Mouse (Mus musculus) limb, embryonic 11.5 days (tissue): ENCODE results near the gene Dok1. TPM values are rescaled to one million over a fixed set of nuclear protein-coding genes. Genes with fewer than 3 reads are reported as not detected.
A peak's percentile ranks its signal among the peaks of the same experiment; 100 is the strongest.

ENCODE experiments used
- ATAC-seq: fragments of 200-750 bp; cut with Nextera tagmentation; 2 replicates; pipeline ENCODE4 v1.8.0; 2017; ENCODE audit warnings: low read depth; ENCODE audit not compliant: insufficient number of reproducible peaks, low FRiP score, low TSS enrichment
- DNase-seq: peaks from one replicate; pipeline ENCODE4 v3.0.0-alpha.2; 2015; ENCODE audit warnings: low spot score
- H3K27ac ChIP-seq: fragments of 300-500 bp; sonication (generic); replicated peaks from 2 replicates; pipeline ENCODE4 v1.5.1; 2014; ENCODE audit warnings: low read depth, mild to moderate bottlenecking, low read length
- H3K27me3 ChIP-seq: fragments of 300-500 bp; sonication (generic); 2 replicates; pipeline ENCODE4 v1.6.1; 2014; ENCODE audit warnings: mild to moderate bottlenecking, low read length, mixed read lengths; ENCODE audit not compliant: control insufficient read depth, insufficient read depth
- H3K36me3 ChIP-seq: fragments of 300-500 bp; sonication (generic); 2 replicates; pipeline ENCODE4 v1.6.1; 2014; ENCODE audit warnings: mild to moderate bottlenecking, low read length, moderate library complexity, mixed read lengths; ENCODE audit not compliant: control insufficient read depth, insufficient read depth
- H3K4me1 ChIP-seq: fragments of 300-500 bp; sonication (generic); 2 replicates; pipeline ENCODE4 v1.6.1; 2014; ENCODE audit warnings: low read length, mixed read lengths; ENCODE audit not compliant: control insufficient read depth, insufficient read depth
- H3K4me2 ChIP-seq: fragments of 300-500 bp; sonication (generic); 2 replicates; pipeline ENCODE4 v1.6.1; 2014; ENCODE audit warnings: low read depth, mild to moderate bottlenecking, moderate library complexity; ENCODE audit not compliant: severe bottlenecking
- H3K4me3 ChIP-seq: fragments of 300-500 bp; sonication (generic); 2 replicates; pipeline ENCODE4 v1.5.1; 2014; ENCODE audit warnings: low read depth, low read length
- H3K9ac ChIP-seq: fragments of 300-500 bp; sonication (generic); 2 replicates; pipeline ENCODE4 v1.6.1; 2014; ENCODE audit warnings: mild to moderate bottlenecking, low read length
- H3K9me3 ChIP-seq: fragments of 300-500 bp; sonication (generic); 2 replicates; pipeline ENCODE4 v1.6.1; 2016; ENCODE audit warnings: low read length; ENCODE audit not compliant: control insufficient read depth
- WGBS: fragments of 180-500 bp; shearing (Covaris S2); extraction: QIAGEN DNeasy Blood & Tissue Kit; methylation state at CpG from one replicate; pipeline ENCODE4 v1.1.7; 2014; 5-methylcytosine and 5-hydroxymethylcytosine counted together
- polyA plus RNA-seq: library from polyadenylated mRNA; unstranded; fragments of >200 nt; fragmentation: Nextera tagmentation; extraction: Ambion mirVana; gene quantifications from 2 replicates; pipeline ENCODE4 v1.2.1, GENCODE M21; 2014

The Dok1 gene
- polyA plus RNA-seq, 1 experiment from 2014 or later, result 7.3 TPM

DNA sequence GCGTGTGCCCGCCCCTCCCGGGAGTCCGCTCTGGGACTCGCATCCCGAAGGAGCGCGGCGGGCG is 36.8 kb upstream of the Dok1 start, which contains the start of gene Tlx2:
Gene Tlx2, minus strand, starts transcription at position 47 of the 64 bp plus-strand sequence.
- Histone ChIP-seq H3K4me1 (peaks cover 19% of the 10 kb centered on the region), H3K4me3 (peak within 1 kb of the TSS; percentile 27), H3K9me3 (no peaks in the 10 kb centered on the region), H3K27me3 (peaks cover 93% of the 10 kb centered on the region), H3K9ac (no peak within 1 kb of the TSS), H3K36me3 (no peaks in the 10 kb centered on the region), H3K27ac (no peak within 1 kb of the TSS), H3K4me2 (peak within 1 kb of the TSS; percentile 39)
- DNase-seq, result no peak
- no peak for ATAC-seq
- 1% methylated on average over 10 of the region's 10 CpGs for WGBS

DNA sequence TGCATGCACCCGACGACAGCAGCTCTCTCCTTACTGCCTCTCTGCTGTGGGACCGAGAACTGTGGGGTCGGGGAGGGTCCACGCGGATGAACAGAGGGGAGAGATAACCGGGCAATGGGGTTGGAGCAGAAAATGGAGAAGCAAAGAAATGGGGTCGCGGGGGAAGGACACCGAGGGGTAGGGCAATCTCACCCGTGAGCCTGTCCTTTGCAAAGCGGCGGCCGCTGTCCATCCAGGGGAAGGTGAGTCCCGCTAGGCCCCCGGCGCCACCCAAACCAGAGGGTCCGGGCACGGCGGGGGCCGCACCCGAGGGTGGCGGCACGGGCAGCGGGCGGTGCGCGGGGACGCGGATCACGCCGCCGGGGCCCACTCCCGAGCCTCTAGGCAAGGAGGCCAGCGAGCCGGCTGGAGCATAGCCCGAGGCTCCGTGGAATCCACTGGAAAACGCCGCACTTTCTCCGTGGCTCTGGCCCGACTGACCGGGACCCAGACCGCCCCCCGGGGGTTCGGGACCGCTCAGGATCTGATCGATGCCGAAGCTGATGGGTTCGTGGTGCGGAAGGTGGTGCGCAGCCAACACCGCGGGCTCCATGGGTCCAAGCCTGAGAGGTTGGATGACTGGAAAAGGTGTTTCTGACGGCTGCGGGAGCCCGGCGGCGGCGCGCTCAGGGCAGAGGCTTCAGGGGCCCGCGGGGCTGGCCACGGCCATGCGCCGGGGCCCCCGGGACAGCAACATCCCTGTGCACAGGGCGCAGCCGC is 36.4 kb upstream of the Dok1 start:
- H3K9ac ChIP-seq, result no peak overlapping the region
- WGBS, result 1% methylated on average over 66 of the region's 69 CpGs

GRCm38 (mm10) chr6:83068706-83069487 is 35.6 kb upstream of the Dok1 start:
- DNase-seq (peak; percentile 55), ATAC-seq (no peak)
- Histone ChIP-seq H3K9me3 (no peaks in the 10 kb centered on the region), H3K27ac (no peak overlapping the region), H3K4me2 (peak overlapping the region; percentile 25; the same call in 1 of the 2 replicates), H3K36me3 (no peaks in the 10 kb centered on the region), H3K4me1 (peaks cover 19% of the 10 kb centered on the region), H3K4me3 (peak overlapping the region; percentile 15; the same call in 1 of the 2 replicates), H3K9ac (no peak overlapping the region), H3K27me3 (peaks cover 95% of the 10 kb centered on the region)
- under 1% methylated on average over 74 of the region's 81 CpGs for WGBS

More for the DNA sequence above, 36.4 kb upstream of the Dok1 start:
- no peak for ATAC-seq
- no peak overlapping the region for H3K27ac ChIP-seq
- DNase-seq, result peak; percentile 73
- H3K36me3 ChIP-seq, result no peaks in the 10 kb centered on the region
- peak overlapping the region; percentile 27; the same call in 1 of the 2 replicates for H3K4me3 ChIP-seq
- H3K27me3 ChIP-seq, result peaks cover 96% of the 10 kb centered on the region
- H3K4me1 ChIP-seq, result peaks cover 19% of the 10 kb centered on the region
- H3K9me3 ChIP-seq, result no peaks in the 10 kb centered on the region
- peak overlapping the region; percentile 39 for H3K4me2 ChIP-seq

DNA sequence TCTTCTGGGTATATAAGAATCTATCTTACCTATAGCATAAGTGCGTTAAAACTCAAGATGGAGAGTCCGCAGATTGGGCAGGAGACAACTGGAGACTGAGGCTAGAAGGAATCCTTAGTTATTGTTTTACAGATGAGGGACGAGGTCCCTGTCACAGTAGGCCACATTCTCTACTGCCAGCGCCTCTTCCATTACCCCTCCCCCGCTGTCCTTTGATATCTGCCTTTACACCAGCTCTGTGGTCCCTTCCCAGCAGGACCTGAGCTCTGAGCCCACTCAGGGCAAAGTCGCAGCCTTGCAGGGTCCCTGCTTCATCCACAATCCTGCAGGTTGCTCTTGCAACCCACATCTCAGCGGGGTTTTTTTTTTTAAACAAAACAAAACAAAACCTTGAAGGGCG is 35.0 kb upstream of the Dok1 start:
- Histone ChIP-seq H3K9ac (no peak overlapping the region), H3K4me2 (no peak overlapping the region), H3K27ac (no peak overlapping the region), H3K36me3 (no peaks in the 10 kb centered on the region), H3K9me3 (no peaks in the 10 kb centered on the region), H3K4me1 (peaks cover 19% of the 10 kb centered on the region), H3K27me3 (peaks cover 96% of the 10 kb centered on the region), H3K4me3 (no peak overlapping the region)
- DNase-seq, result no peak
- ATAC-seq, result no peak
- 4% methylated on average over 8 of the region's 8 CpGs for WGBS

DNA sequence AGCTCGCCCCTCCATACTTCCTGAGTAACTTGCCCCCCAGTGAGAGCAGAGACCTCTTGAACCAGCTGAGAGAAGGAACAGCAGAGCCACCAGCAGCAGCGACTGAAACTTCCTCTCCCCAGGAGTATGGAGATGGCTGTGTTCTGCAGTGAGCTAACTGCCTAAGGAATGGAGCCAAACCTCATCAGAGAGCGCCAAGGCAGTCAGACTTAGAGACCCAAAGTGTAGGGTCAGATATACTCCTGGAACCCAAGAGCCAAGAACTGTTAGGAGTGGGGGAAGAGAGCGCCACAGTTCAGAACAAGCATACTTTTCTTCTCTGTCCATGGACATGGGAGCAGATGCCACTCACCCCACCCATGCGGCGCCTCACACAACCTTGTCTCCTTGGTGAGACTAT is 33.2 kb upstream of the Dok1 start:
- H3K9ac ChIP-seq, result no peak overlapping the region
- no peak overlapping the region for H3K4me3 ChIP-seq
- DNase-seq (no peak), ATAC-seq (no peak)
- H3K9me3 ChIP-seq, result no peaks in the 10 kb centered on the region
- no peak overlapping the region for H3K27ac ChIP-seq
- H3K4me2 ChIP-seq, result no peak overlapping the region
- H3K27me3 ChIP-seq, result peaks cover 89% of the 10 kb centered on the region
- WGBS, result 25% methylated on average over 6 of the region's 6 CpGs
- H3K4me1 ChIP-seq, result peaks cover 17% of the 10 kb centered on the region
- no peaks in the 10 kb centered on the region for H3K36me3 ChIP-seq

DNA sequence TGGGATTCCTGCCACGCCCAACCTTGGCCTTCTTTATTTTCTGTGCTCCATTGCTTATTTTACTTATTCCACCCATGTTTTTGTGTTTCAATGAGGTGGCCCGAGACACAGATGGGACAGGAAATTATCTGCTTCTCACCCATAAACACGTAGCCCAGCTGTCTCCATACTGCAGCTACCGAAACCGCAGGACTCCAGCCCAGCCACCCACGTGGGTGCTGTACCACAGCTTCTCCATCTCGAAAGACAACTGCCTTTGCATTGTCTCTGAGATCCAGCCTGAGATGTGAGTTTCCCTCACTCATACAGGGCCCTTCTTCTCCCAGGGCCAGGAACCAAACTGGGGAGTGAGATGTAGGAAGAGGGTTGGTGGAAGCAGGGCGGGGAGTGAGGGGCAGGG is 32.7 kb upstream of the Dok1 start:
- no peaks in the 10 kb centered on the region for H3K9me3 ChIP-seq
- 41% methylated on average over 8 of the region's 8 CpGs for WGBS
- no peaks in the 10 kb centered on the region for H3K36me3 ChIP-seq
- ATAC-seq (no peak), DNase-seq (no peak)
- H3K4me1 ChIP-seq, result peaks cover 13% of the 10 kb centered on the region
- no peak overlapping the region for H3K9ac ChIP-seq
- H3K4me3 ChIP-seq, result no peak overlapping the region
- no peak overlapping the region for H3K27ac ChIP-seq
- H3K4me2 ChIP-seq, result no peak overlapping the region
- H3K27me3 ChIP-seq, result peaks cover 87% of the 10 kb centered on the region

- Histone ChIP-seq H3K9me3 (no peaks in the 10 kb centered on the region), H3K27me3 (peaks cover 20% of the 10 kb centered on the region)
- 85% methylated on average over 2 of the region's 2 CpGs for WGBS
Observed at GRCm38 (mm10) chr6:83058725-83059124, 25.5 kb upstream of the Dok1 start.

DNA sequence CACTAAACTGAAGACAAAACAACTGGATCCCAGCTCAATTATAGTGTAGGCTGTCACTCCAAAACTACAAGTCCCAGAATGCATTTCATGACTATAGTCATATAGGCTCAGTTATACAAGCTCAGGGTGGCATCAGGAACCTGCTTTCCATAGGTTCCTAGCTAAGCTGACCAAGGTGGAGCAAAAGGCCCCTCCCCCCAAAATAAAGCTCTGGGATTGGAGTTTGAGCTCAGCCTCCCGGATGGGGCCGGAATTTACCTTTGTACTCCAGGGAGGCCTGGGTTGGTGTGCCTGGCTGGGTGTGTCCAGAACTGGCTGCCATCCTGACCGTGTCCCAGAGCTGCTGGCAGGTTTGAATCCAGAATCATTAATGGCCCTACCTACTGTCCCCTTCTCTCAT is 24.5 kb upstream of the Dok1 start, which contains the start of gene Dqx1:
Gene Dqx1, plus strand, starts transcription at position 55 of the 400 bp plus-strand sequence.
- Histone ChIP-seq H3K4me2 (no peak within 1 kb of the TSS), H3K4me3 (no peak within 1 kb of the TSS), H3K9ac (no peak within 1 kb of the TSS), H3K9me3 (no peaks in the 10 kb centered on the region), H3K27ac (no peak within 1 kb of the TSS), H3K4me1 (peaks cover 11% of the 10 kb centered on the region), H3K36me3 (peaks cover 5% of the 10 kb centered on the region; the same call in 1 of the 2 replicates), H3K27me3 (peaks cover 11% of the 10 kb centered on the region)
- no peak for DNase-seq
- 43% methylated on average over 3 of the region's 3 CpGs for WGBS
- no peak for ATAC-seq

More at GRCm38 (mm10) chr6:83058725-83059124, 25.5 kb upstream of the Dok1 start:
- H3K27ac ChIP-seq, result no peak overlapping the region
- DNase-seq, result no peak
- H3K4me2 ChIP-seq, result no peak overlapping the region
- no peak overlapping the region for H3K9ac ChIP-seq
- no peak for ATAC-seq
- H3K36me3 ChIP-seq, result peaks cover 5% of the 10 kb centered on the region; the same call in 1 of the 2 replicates
- H3K4me3 ChIP-seq, result no peak overlapping the region
- H3K4me1 ChIP-seq, result peaks cover 7% of the 10 kb centered on the region
